Mouse (Mus musculus) cerebellum, adult 9-11 months (tissue): ENCODE data around the gene Trabd2b.

Experiments
- DNase-seq: peaks from one replicate; pipeline ENCODE4 v3.0.0; 2022

Gene Trabd2b

DNA sequence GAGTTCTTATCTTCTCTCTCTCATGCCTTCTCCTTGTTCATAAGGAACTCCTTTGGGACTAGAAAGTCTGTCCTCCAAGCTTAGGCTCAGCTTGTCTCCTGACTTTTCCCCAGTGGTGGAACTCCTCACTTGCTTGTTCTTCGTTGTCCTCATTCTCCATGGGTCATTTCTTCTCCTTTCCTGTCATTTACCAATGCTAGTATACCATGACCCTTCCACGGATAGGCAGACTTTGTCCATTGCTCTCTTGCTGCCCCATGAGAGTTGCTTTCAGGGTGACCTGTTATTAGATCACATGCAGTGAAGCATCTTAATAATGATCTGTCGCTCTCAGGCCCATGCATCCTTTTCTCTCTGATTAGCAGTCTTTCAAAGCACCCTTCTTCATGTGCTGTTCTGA, 46.6 kb downstream of the Trabd2b start:
- no peak for DNase-seq

DNA sequence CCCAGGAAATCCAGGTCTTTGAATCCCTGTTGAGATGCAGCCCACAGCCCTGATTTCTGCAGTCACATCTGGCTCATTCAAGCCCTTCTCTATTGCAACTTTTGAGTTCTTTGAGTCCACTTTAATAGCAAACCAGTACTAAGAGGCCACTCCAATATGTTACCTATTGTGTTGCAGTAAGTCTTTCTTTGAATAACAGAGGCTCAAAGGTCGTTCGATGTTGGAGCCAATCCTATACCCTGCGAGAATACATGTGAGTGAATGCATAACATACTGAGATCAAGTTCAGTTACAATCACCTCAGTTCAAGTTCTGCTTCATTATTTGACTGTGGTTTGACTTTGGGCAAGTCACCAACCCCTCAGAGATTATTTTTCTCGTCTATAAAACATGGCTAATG, 47.5 kb downstream of the Trabd2b start:
- DNase-seq = no peak

DNA sequence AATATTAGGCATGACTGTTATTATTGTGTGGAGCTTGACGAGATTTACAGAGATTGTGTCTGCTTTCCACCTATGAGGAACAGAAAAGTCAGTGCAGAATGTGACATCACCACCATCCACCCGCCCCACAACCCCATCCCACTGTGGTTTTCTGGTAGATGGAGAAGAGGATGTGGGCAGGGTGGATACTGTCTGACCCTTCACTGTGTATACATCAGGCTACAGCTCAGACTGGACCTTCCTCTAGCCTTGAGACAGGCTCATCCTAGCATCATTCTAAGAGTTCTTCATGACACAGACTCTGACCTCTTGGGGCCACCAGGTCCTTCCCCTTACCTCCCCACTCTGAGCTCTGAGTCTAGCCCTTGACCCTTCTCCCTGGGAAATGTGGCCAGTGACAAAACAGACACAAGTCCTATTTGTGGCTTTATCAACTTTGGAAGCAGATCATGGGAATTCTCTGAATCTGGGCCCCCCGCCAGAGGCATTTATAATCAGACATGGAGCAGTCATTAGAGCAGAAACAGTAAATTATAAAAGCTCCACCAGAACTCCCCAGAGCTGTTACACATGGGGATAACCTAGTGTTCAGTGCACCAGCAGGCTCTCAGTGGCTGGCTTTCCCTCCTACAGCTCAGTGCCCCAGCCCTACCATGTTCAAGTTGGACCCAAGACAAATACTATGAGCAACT, 48.1 kb downstream of the Trabd2b start:
- DNase-seq = no peak

DNA sequence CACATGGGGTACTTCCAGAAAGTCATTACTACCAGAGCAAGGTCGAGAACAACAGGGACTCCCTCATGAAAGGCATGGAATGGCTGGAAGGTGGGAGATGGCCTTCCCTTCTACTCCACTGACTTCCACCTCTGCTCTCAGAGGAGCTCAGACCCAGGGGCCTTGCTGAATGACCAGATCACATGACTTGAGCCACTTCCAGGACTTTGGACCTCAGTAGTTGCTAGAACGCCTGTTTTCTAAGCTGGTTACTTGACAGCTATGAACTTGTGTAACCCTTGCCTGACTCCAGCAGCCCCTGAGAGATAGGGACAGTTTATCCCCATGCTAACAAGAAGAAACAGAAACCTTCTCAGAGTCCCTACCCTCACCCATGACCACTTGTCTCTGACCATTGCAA, 50.6 kb downstream of the Trabd2b start:
- no peak for DNase-seq

DNA sequence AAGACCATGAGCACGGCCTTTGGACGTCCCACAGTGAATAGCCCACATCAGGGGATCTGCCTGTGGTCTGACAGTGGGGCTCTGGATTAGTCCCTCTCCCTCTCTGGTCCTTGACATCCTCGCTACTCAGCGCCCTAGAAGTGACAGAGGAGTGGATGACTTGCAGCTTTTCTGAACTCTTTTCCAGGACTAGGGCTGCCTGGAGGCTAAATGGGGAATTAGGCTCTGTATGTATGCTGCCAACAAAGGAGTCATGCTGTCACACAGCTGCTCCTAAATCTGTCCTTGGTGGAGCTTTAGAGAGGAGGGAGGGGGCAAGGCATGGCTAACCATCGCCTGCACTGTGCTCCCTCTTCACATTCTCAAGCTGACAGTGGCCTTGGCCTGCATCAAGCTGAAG, 53.1 kb downstream of the Trabd2b start:
- peak; percentile 62 for DNase-seq

DNA sequence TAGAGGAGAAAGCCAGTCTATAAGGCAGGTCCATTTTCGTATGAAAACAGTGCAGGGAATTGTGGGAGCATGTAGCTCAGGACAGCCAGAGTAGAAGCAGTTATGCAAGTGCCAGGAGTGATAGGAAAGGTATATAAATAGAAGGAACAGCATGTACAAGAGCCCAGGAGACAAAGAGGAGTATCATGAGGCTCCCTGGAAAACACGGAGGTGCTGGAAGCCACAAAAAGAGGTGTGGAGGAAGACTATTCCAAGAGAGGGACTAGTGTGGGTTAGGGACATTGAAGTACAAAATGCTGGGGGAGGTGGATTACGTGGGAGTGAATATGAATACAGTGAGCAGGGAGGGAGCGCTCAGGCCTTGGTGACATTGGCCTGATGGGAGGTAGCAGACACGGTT, 53.9 kb downstream of the Trabd2b start:
- no peak for DNase-seq

DNA sequence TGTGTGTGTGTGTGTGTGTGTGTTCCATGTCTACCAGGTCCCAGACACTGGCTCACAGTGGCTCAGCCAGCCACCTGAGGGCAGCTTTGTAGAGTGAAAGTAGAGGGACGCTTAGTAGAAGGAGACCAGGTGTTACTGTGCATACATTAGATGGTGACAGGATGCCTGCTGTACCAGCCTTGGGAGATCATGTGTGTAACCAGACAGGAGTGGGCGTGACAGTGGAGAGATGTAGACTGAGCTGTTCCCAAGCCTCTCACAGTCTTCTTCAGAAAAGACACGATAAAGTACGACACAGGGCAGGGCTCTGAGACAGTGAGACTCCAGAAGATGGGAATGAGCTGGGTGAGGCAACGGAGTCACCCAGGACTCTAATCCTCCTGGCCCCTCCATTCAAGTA, 54.6 kb downstream of the Trabd2b start:
- DNase-seq = no peak

DNA sequence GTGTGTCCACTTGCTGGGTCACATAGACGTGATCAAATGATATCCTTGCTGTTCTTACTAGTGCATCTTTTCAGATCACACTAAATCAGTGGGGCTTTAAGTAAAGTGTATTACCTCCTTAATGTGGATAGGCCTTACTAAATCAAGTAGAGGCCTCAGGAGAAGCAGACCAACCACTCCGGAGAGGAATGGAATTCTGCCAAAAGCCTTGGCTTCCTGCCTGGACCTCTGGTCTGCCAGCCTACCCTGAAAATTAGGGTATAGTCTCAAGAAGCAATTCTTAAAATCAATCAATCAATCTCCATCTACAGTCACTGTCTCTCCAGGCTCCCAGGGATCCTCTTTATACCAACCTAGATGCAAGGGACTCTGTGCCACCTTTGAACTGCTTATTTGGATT, 59.1 kb downstream of the Trabd2b start:
- no peak for DNase-seq

DNA sequence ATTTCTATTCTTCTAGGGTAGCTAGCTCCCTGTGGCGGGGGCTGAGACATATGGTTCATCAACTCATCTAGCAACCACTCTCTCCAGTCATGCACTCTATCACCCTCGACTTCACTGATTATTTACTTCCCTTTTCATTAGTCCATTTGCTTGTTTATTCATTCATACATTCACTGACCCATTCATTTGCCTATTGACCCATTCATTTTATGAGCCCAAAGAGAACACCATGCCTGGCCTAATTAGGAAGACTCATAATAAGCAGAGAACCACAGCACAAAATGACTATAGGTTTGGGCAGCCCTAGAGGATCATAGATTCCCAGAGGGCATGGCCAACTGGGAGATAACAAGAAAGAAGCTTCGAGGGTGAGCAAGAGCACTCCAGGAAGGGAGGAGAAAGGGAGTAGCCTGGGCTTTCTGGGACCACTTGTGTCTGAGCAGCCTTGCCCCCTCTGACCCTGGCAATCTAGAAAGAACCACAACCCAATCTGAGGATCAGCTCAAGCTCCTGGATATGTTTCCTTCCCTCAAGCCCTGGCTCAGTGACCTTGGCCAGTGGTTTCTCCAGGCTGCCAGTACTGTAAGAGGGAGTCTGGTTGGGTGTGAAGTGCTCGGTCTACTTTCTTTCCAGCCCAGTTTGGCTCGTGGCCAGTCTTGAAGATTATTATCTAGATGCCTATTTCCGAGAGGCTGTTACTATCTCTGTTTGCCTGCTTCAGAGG, 61.0 kb downstream of the Trabd2b start:
- DNase-seq = no peak

DNA sequence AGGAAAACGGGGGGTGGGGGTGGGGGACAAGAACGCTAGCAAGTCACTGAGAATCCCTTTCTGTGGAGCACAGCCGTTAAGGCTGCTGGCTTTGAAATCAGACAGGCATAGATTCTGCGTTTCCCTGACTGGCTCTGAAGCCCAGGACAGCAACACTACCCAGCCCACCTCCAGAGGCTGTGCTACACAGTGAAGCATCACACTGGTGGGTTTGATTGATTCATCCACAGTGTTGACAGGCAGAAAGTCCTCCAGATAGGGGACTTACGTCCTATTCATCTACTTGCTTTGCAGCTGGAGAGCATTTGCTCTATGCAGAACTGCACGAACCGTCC, 61.5 kb downstream of the Trabd2b start:
- no peak for DNase-seq

DNA sequence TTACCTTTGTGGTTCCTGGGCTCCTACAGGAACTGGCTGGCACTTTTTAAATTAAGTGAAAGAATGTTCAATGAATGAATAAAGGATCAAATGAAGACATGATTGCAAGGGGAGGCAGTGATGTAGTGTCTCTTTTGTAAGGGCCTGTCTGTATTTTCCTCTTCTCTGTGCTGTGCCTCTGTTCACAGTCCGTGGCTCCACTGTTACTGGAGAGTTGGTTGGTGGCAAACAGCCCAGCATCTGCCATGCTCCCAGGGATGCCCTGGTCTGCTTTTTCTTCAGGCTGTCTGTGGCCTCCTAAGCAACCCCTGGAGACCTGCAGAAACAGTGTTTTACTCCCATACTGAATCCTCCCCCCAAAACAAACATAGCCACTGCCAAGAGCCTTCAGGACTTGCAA, 63.4 kb downstream of the Trabd2b start:
- DNase-seq = no peak

DNA sequence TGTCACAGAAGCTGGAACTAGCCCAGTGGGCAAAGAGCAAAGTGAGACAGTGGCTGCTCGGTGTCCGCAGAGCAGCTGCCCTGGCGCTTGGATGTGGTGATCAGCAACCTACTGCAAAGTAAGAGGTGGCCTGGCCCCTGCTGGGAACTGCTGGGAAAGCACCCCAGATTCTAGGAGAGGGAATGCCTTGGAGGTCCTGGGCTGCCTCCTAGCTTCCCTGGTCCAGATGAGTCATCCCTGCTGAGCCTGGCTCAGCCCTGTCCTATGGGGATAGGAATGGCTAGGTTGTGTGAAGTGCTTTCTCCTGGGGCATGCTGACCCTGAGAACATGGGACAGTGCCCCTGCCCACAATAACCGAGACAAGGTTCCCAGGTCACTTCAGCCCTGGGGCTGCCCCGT, 65.6 kb downstream of the Trabd2b start:
- DNase-seq = no peak

DNA sequence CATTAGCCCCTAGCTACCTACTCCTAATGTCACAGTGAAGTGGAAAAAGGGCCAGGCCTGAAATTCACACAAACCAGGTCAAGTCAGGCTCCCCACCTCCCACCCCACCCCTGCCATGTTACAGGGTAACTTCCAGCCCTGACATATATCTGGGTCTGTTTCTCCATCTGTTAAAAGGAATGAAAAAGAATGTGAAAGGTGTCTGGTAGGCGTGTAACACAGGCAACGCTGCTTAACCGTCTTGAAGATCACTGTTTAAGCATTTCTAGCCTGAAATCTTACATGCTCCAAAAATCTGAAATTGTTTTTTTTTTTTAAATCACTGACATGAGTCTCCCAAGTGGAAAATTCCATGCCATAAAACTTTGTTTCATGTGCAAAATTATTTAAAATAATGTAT, 69.8 kb downstream of the Trabd2b start:
- DNase-seq = no peak

DNA sequence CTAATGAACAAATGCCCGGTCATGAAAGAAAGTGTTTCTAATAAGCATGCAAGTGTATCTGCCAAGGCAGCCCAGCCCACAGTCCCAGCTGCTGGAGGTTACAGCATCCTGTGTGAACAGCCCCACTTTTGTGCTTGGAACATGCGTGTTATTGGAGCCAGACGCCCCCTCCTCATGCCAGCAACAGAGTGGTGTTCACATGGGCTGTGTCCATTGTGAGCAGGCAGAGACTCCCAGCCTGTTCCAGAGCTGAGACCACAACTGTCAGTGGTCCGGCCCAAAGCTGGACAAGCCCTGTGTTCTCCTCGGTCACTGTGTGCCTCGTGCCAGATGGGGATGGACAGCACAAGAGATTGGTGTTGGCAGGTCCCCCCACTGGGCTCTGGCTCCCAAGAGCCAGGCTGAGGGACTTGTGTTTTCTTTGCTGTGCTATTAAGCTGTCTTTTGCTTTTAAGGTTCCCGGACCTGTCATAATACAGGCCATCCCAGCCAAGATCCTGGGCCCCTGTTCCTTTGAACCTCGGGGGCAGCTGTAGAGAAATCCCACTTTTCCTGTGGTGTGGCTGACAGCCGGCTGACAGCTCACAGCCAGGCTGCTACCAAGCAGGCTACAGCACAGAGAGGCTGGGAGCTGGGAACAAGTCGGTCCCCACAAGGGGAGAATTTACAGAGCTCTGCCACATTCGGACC, 70.7 kb downstream of the Trabd2b start:
- DNase-seq = no peak

DNA sequence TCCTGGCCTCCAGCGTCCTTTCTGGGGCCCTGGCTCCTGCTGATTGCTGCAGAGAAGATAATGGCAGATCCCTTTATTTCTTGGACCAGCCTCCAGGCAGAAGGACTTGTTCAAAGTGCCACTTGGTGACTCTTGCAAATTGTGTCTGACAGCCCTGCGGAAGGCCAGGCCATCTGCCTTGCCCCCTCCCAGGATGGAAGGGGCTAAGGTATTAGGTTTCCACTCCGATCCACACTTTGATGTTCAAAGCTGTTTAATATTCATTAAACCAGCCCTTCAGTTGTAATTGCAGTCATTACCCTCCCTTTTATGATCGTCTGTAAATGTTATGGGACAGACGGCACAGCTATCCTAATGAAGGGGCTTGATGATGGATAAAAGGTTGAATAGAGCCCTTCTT, 75.0 kb downstream of the Trabd2b start:
- no peak for DNase-seq

DNA sequence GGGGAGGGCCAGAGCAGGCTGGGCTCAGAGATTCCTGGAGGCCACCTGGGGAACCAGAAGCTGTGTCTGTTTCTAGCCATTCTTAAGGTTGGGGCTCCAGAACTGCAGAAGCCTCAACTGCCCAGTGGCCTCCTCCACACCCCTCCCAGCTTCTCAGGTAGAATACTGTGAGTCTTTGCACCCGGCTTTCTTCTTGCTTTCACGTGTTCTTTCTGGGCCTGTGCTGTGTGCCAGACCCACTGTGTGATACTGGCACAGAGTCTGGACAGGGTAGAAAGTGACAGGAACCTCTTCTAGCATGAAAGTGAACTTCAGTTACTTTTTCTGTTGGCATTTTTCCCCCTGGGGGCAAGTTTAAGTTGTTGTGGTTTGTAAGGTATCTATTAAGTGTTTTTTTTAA, 77.6 kb downstream of the Trabd2b start:
- no peak for DNase-seq

DNA sequence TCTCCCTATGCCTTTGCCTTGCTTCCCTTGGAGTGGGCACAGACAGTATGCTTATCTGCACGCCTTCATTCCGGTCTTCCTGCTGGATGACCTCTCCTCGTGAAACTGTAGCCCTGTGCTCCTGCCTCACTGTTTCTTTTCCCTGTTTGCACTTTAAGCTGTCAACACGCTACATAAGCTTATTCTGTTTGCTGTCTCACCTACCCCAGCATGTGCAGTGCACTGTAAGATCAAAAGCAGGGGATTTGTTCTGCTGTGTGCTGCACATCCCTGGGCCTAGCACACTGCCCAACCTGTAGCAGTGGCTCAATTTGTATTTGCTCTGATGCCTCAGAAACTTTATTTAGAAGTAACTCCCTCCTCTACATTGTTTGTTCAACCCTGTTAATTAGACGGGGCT, 79.5 kb downstream of the Trabd2b start:
- DNase-seq = no peak

DNA sequence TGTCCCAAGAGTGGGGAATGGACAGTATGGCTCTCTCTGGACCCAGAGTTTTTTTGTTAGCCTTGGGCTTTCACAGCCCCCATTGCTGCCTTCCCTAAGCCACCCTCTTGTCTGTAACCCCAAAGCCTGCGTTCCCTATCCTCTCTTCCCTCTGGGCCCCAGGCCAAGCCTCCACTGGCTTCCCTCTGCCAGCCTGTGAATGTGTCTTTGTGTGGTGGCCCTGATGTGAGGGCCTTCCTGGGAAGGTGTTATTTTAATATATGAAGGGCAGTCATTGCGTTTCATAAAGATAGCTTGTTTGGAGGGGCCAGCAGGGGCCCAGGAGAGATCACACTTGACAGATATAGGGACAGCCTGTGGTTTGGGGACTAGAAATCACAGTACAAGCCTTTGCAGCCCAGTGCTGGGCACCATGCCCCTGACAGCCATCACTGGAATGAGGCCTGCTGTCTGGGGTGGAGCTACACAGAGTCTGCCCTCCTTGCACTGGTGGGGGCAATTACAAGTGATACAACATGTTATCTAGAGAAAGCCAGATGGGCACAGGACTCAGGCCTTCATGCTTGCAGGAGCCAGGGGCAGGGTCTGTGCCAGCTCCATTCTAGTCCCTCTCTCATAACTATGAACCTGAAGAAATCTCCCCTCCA, 80.5 kb downstream of the Trabd2b start:
- DNase-seq = no peak

DNA sequence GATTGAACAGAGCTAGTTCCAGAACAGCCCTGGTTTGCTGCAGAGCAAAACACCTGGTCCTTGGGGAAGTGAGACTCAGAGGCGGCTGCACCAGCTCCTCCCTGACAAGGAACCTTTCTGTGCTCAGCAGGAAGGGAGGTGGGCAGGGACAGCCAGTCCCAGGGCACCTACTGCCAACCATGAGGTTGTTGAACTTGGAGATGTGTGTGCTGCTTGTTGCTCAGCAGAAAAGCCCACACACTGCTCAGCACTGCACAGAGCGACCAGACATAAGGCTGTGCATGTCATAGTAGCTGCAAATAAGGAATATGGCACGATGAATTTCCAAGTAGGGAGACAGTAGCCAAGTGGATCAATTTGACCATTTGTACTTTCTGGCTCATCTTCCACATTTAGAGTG, 81.2 kb downstream of the Trabd2b start:
- no peak for DNase-seq

DNA sequence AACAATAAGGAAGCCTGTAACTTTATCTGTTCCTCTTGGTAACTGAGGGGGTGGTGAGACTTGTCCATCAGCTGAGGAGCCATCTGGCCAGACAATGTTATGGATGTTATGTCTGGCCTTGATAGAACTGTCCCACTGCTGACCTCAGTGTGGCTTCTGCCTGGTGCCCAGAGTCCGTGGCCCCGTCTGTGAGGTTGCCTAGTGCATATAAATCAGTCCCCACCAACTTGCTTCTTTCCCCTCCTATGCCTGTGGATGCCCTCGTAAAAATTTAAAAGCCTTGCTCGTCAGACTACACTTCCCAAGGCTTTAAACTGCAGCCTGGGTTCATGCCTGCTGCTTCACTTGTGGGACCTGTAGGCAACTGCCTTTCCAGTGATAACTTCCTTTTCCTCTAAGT, 85.6 kb downstream of the Trabd2b start:
- no peak for DNase-seq

DNA sequence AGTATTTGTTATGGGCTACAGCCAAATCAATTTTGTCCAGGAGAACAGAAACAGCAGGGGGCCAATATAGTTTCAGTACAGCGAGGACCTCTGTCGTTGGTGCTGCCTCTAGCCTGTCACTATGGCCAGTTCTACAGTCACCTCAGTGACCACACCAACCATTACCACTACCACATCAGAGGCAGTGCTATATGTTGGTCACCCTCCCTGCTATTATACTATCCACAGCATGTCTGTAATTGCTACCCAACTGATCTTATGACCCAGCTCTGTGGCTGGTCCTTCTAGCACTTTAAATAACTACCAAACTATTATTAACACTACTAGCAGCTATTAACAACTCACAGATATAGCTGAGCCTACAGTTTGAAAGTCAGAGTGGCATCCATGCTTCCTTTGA, 87.5 kb downstream of the Trabd2b start:
- DNase-seq = no peak

DNA sequence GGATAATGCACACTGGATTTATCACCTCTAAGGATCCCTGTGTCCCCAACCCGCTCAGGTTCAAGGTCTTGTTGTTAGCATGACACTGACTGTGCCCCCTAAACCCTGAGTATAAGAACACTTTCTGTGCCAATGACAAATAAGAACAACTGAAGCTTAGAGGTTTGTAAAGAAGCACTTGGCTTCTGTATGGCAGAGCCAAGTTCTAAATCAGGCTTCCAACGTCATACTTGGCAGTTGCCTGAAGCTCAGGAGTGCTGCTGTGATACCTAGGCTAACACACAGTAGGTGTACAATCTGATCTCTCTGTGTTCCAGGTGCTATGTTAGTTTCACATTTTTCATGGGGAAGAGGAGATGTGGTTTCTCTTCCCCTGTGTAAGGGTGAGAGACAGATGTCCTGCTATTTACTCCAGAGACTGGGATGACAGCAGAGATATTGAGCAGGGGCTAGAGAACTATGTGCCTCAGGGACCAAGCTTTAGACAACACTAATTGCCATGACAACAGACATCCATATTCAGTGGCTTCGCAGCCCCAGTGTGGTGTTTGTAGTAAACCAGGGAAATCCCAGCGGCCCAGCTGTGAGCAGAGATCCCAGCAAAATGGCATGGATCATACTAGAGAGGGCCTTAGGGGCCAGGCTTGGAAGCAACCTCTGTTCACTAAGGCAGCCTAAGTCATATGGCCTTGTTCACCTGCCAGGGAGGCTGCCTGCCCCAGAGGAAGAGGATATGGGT, 89.3 kb downstream of the Trabd2b start:
- no peak for DNase-seq

DNA sequence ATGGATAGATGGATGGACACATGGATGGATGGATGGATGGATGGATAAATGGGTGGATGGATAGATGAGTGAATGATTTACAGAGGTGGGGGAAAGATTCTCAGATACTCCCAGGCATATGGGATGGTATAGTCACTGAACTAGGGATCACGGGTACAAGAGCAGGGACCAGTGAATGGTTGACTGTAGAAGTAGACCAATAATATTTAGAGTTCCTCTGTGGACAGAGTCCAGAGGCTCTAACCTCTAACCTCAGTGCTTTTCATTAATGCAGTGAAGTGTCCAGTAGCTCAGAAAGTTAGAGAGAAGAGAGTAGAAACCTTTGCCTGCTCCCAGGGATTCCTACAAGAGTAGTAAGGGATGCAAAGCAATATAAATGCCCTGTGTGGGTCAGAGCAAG, 93.1 kb downstream of the Trabd2b start:
- no peak for DNase-seq
